Mouse (Mus musculus): Measurements from ENCODE around the gene Jam3.

- TF ChIP-seq CTCF (IDR thresholded peaks at IDR 0.05; ENCODE audit: borderline replicate concordance, control insufficient read depth, extremely low read depth, insufficient read depth, low read length, poor library complexity), result no peak
- no peak for TF ChIP-seq POLR2A (IDR thresholded peaks at IDR 0.05; ENCODE audit: control insufficient read depth, extremely low read depth, insufficient read depth, low read length, poor library complexity)
Observed at GRCm38 (mm10) chr9:27185820-27186219, 30.6 kb upstream of the Jam3 start.
